Mouse (Mus musculus) olfactory bulb, adult 2 months (tissue): ENCODE measurements at regions not wholly inside any gene's neighbourhood (a gene's known extent, or its start where the extent isn't known, plus 50 kb on each side); places are given as distances from the start of the nearest gene placed in this dataset.

Source experiments
- CTCF ChIP-seq: fragments of 200-500 bp; IDR thresholded peaks from 2 replicates; pipeline ENCODE4 v1.5.1; 2012; ENCODE audit warnings: low read depth, mild to moderate bottlenecking, low read length, moderate library complexity; ENCODE audit not compliant: insufficient read depth
- POLR2A ChIP-seq: fragments of 200-500 bp; IDR thresholded peaks from 2 replicates; pipeline ENCODE4 v1.6.1; 2012; ENCODE audit warnings: mild to moderate bottlenecking, low read depth, low read length, moderate library complexity; ENCODE audit not compliant: insufficient read depth

DNA sequence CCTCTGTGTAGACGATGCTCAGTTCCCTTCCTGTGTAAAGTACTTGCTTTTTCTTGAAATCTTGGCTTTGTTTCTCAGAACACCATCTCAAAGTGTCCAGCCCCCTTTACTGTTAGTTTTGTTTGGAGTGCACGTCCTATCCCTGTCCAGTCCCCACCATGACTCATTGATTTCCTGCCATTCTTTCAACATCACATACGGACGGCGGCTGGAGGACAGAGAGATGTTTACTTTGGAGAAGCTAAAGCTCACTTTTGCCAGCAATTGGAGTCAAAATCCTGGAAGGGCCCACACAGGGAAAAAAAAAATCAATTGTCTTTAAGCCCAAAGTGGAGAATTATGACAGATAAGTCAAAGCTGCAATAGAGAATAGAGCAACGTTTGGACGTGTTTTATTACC, 51.8 kb downstream of the Gm5426 start:
- TF ChIP-seq POLR2A = no peak
- TF ChIP-seq CTCF = no peak
